Mouse (Mus musculus) heart, postnatal 0 days (tissue): Measurements from ENCODE around the gene Emp2. TPM values are rescaled to one million over a fixed set of nuclear protein-coding genes. Genes with fewer than 3 reads are reported as not detected.
A peak's percentile ranks its signal among the peaks of the same experiment; 100 is the strongest.

Source experiments
- ATAC-seq: fragments of 200-750 bp; cut with Nextera tagmentation; 2 replicates; pipeline ENCODE4 v1.8.0; 2017; ENCODE audit warnings: low read depth, moderate number of reproducible peaks, moderate library complexity; ENCODE audit not compliant: insufficient read depth
- DNase-seq: peaks from one replicate; pipeline ENCODE4 v3.0.0-alpha.2; 2016; ENCODE audit warnings: low spot score
- H3K27ac ChIP-seq: fragments of 300-500 bp; sonication (generic); 2 replicates; pipeline ENCODE4 v1.5.1; 2014; ENCODE audit warnings: low read depth, mild to moderate bottlenecking
- H3K27me3 ChIP-seq: fragments of 300-500 bp; sonication (generic); 2 replicates; pipeline ENCODE4 v1.6.1; 2014; ENCODE audit warnings: low read length, mixed read lengths; ENCODE audit not compliant: control insufficient read depth, insufficient read depth
- H3K36me3 ChIP-seq: fragments of 300-500 bp; sonication (generic); replicated peaks from 2 replicates; pipeline ENCODE4 v1.6.1; 2014; ENCODE audit warnings: low read length, mixed read lengths; ENCODE audit not compliant: control insufficient read depth, insufficient read depth
- H3K4me1 ChIP-seq: fragments of 300-500 bp; sonication (generic); 2 replicates; pipeline ENCODE4 v1.6.1; 2014; ENCODE audit warnings: antibody characterized with exemption; ENCODE audit not compliant: control insufficient read depth, insufficient read depth
- H3K4me2 ChIP-seq: fragments of 300-500 bp; sonication (generic); 2 replicates; pipeline ENCODE4 v1.6.1; 2014; ENCODE audit warnings: low read depth, mild to moderate bottlenecking, low read length, moderate library complexity
- H3K4me3 ChIP-seq: fragments of 300-500 bp; sonication (generic); 2 replicates; pipeline ENCODE4 v1.5.1; 2014; ENCODE audit warnings: low read depth, low read length
- H3K9ac ChIP-seq: fragments of 300-500 bp; sonication (generic); replicated peaks from 2 replicates; pipeline ENCODE4 v1.6.1; 2014; ENCODE audit warnings: low read depth, low read length, mixed read lengths
- H3K9me3 ChIP-seq: fragments of 300-500 bp; sonication (generic); replicated peaks from 2 replicates; pipeline ENCODE4 v1.6.1; 2016; ENCODE audit warnings: low read length; ENCODE audit not compliant: control insufficient read depth
- CTCF ChIP-seq: IDR thresholded peaks from 2 replicates; pipeline ENCODE4 v1.5.1; 2016; ENCODE audit warnings: antibody characterized with exemption, control low read depth, low read depth
- EP300 ChIP-seq: IDR thresholded peaks from 2 replicates; pipeline ENCODE4 v1.6.1; 2016; ENCODE audit warnings: antibody characterized with exemption, low read depth
- WGBS: fragments of 180-500 bp; shearing (Covaris S2); extraction: QIAGEN DNeasy Blood & Tissue Kit; methylation state at CpG from one replicate; pipeline ENCODE4 v1.1.7; 2014; 5-methylcytosine and 5-hydroxymethylcytosine counted together
- polyA plus RNA-seq: library from polyadenylated mRNA; unstranded; fragments of >200 nt; fragmentation: Nextera tagmentation; extraction: Ambion mirVana; gene quantifications from 2 replicates; pipeline ENCODE4 v1.2.1, GENCODE M21; 2015
- total RNA-seq: library from RNA; depleted of rRNA; stranded (reverse); fragments of >200 nt; gene quantifications from 2 replicates; pipeline ENCODE4 v1.2.3, GENCODE M21; 2014; ENCODE audit warnings: low replicate concordance

Emp2 gene
- total and polyA plus RNA-seq, 2 experiments from 2014 or later = 25.5 to 43.4 TPM

DNA sequence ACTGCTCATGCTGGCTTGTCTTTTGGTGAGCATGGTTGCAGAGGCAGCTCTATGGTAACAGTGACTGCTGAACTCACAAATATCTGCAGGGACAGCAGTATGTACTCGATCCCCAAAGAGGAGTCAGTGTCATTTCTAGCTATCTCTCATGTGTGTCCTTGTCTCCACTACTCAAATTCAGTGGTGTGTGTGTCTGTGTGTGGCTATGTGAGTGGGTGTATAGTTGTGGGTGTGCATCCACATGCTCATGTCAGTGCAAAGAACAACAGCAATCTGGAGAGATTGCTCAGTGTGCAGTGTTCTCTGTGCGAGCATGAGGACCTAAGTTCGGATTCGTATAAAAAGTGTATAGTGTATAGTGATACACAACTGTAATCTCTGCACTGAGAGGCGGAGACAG lies 24.8 kb upstream of the Emp2 start:
- Histone ChIP-seq H3K4me1 (no peaks in the 10 kb centered on the region), H3K27ac (peak overlapping the region; percentile 77; the same call in 1 of the 2 replicates)

DNA sequence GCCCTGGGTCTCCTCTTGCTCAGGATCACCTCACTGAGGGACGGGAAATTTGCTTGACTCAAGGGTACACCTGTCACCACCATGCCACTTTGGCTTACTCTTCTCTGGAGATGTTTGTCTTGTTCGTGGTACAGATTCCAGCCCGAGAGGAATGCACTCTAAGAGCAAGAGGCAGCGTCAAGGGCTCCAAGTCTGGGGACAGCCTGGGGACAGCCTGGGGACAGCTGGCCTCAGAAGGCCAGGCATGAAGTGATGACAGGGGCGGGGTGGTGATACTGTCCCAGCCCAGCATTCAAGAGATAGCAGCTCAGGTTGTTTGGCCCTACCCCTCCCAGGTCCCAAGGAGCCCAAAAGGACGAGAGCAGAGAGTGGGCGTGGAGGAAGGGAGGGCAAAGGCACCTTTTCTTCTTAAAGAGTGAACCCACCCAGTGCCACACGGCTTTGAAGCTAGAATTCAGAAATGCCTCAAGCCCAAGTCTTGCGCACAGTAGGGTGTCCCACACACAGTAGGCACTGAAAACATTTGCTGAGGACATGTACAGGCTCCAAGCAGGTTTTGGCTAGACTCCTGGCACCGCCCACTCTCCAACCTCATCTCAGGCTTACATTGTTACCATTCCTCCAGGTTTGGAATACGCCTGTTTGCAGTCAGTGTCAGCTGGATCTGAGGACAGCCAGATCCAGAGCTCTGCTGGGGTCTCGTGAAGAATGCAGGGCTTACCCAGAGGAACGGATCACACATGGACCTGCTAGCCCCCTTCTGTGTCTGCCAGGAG lies 23.8 kb upstream of the Emp2 start:
- H3K36me3 ChIP-seq = no peaks in the 10 kb centered on the region
- H3K9me3 ChIP-seq = no peaks in the 10 kb centered on the region
- peak overlapping the region; percentile 77 for H3K27ac ChIP-seq
- TF ChIP-seq CTCF (no peak), EP300 (peak; percentile 71; the same call in 1 of the 2 replicates)
- no peaks in the 10 kb centered on the region for H3K27me3 ChIP-seq
- no peak overlapping the region for H3K4me2 ChIP-seq
- 32% methylated on average over 13 of the region's 13 CpGs for WGBS
- H3K4me3 ChIP-seq = no peak overlapping the region
- DNase-seq (peak; percentile 64), ATAC-seq (peak; percentile 86)
- H3K4me1 ChIP-seq = no peaks in the 10 kb centered on the region
- H3K9ac ChIP-seq = no peak overlapping the region

More for the DNA sequence above, 24.8 kb upstream of the Emp2 start:
- WGBS = 58% methylated on average over 5 of the region's 5 CpGs
- TF ChIP-seq EP300 = no peak
- no peak for TF ChIP-seq CTCF
- Histone ChIP-seq H3K9me3 (no peaks in the 10 kb centered on the region), H3K4me2 (no peak overlapping the region), H3K4me3 (no peak overlapping the region), H3K27me3 (no peaks in the 10 kb centered on the region), H3K9ac (no peak overlapping the region), H3K36me3 (no peaks in the 10 kb centered on the region)
- ATAC-seq (no peak), DNase-seq (no peak)

DNA sequence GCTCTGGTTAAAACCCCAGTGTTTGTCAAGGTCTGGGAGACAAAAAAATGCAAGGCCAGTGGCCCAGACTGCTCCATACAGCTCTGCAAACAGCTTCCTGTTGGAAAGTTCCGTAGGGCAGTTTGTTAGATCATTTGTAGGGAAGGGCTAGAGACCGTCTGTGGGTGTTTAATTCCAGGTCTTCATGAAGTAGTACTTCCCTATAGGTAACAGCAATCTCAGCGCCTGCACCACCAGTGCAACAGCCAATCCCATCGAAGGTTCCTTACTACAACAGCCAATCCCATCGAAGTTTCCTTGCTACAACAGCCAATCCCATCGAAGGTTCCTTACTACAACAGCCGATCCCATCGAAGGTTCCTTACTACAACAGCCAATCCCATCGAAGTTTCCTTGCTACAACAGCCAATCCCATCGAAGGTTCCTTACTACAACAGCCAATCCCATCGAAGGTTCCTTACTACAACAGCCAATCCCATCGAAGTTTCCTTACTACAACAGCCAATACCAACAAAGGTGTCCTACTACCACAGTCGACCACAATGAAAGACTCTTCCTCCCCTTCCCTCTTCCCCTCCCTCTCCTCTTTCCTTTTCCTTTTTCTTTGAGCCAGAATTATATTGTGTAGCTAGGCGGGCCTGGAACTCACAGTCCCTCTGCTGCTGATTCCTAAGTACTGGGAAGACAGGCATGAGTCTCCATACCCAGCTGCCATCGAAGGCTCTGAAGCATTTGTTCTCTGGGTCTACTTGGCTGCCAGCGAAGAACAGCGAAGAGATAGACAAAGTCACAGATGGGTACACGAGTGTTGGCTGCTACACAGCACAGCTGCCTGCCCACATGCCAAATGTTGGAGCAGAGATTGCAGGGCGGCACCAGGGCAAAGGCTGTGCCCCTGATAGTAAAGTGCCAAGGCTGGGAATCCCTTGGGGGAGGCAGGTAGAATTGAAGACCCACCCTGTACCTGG lies 23.0 kb upstream of the Emp2 start:
- DNase-seq (no peak), ATAC-seq (no peak)
- no peak overlapping the region for H3K9ac ChIP-seq
- H3K27me3 ChIP-seq = no peaks in the 10 kb centered on the region
- H3K27ac ChIP-seq = peak overlapping the region; percentile 77
- no peaks in the 10 kb centered on the region for H3K9me3 ChIP-seq
- H3K4me1 ChIP-seq = no peaks in the 10 kb centered on the region
- TF ChIP-seq EP300 (no peak), CTCF (no peak)
- no peak overlapping the region for H3K4me3 ChIP-seq
- H3K36me3 ChIP-seq = no peaks in the 10 kb centered on the region
- no peak overlapping the region for H3K4me2 ChIP-seq
- WGBS = 77% methylated on average over 19 of the region's 19 CpGs

DNA sequence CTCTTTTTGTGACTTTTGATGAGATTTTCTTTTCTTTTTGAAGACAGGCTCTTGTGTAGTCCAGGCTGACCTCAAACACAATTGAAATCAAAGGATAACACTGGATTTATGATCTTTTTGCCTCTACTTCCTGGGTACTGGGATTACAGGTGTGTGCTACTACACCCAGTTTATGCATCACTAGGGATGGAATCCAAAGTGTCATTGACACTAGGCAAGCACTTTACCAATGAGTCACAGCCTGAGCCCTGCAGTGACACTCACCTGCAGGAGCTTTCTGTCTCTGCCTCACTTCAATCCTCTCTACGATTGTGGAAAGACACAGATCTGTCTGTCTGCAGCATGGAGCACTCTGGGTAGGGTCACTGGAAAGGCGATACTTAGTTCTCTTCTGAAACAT lies 22.2 kb upstream of the Emp2 start:
- WGBS = 86% methylated on average over 2 of the region's 2 CpGs
- Histone ChIP-seq H3K27ac (no peak overlapping the region), H3K9me3 (no peaks in the 10 kb centered on the region)

DNA sequence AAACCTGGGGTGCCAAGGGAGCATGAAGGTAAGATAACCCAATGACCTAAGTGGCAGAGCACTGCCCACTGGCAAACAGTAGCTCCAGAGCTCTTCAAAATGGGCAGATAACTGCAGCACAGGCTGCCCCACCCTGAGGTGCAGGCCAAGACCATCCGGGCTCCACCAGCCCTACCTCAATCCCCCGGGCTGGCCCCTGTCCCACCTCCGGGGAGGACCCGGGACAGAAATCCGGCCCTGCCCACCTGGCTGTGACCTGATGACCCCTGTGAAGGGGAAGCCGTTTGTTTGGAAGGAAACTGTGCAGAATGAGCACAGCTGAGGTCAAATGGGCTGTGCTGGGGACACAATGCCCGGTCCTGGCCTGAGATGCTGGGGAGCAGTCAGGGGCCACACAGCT lies 19.0 kb upstream of the Emp2 start:
- no peaks in the 10 kb centered on the region for H3K36me3 ChIP-seq
- no peak overlapping the region for H3K27ac ChIP-seq
- no peak overlapping the region for H3K4me2 ChIP-seq
- H3K4me3 ChIP-seq = no peak overlapping the region
- no peak for ATAC-seq
- no peak for DNase-seq
- WGBS = 59% methylated on average over 7 of the region's 7 CpGs
- H3K9ac ChIP-seq = no peak overlapping the region
- H3K27me3 ChIP-seq = no peaks in the 10 kb centered on the region
- H3K4me1 ChIP-seq = no peaks in the 10 kb centered on the region
- TF ChIP-seq EP300 = no peak
- no peaks in the 10 kb centered on the region for H3K9me3 ChIP-seq

More for the DNA sequence above, 22.2 kb upstream of the Emp2 start:
- ATAC-seq = no peak
- no peak overlapping the region for H3K4me3 ChIP-seq
- H3K4me2 ChIP-seq = no peak overlapping the region
- H3K4me1 ChIP-seq = no peaks in the 10 kb centered on the region
- no peaks in the 10 kb centered on the region for H3K36me3 ChIP-seq
- no peak overlapping the region for H3K9ac ChIP-seq
- H3K27me3 ChIP-seq = no peaks in the 10 kb centered on the region
- TF ChIP-seq CTCF (no peak), EP300 (no peak)
- DNase-seq = no peak
